Mouse (Mus musculus) erythroblast, embryonic 14.5 days (primary cell): ENCODE measurements around the gene Myom3. TPM values are rescaled to one million over a fixed set of nuclear protein-coding genes. Genes with fewer than 3 reads are reported as not detected.
"Not testable (repeated sequence)": the region's sequence is repeated elsewhere in the genome, so short reads cannot be mapped to it uniquely, and the experiment has no call there.

Experiments
- H3K27me3 ChIP-seq: 2 replicates; pipeline ENCODE4 v1.6.1; 2012; ENCODE audit warnings: inconsistent platforms; ENCODE audit not compliant: control insufficient read depth
- H3K36me3 ChIP-seq: 2 replicates; pipeline ENCODE4 v1.6.1; 2012; ENCODE audit warnings: mild to moderate bottlenecking, inconsistent platforms; ENCODE audit not compliant: control insufficient read depth
- H3K4me1 ChIP-seq: 2 replicates; pipeline ENCODE4 v1.6.1; 2012; ENCODE audit warnings: inconsistent platforms; ENCODE audit not compliant: control insufficient read depth
- H3K4me3 ChIP-seq: replicated peaks from 2 replicates; pipeline ENCODE3; 2012; ENCODE audit warnings: moderate library complexity, mild to moderate bottlenecking, inconsistent platforms
- H3K9me3 ChIP-seq: 2 replicates; pipeline ENCODE4 v1.6.1; 2012; ENCODE audit warnings: low read length, inconsistent platforms, mixed read lengths; ENCODE audit not compliant: control insufficient read depth
- GATA1 ChIP-seq: IDR thresholded peaks from 2 replicates; pipeline ENCODE4 v1.6.1; 2012; ENCODE audit warnings: low read length, inconsistent platforms, mixed read lengths
- TAL1 ChIP-seq: IDR thresholded peaks from 3 replicates; pipeline ENCODE4 v1.6.1; 2012; ENCODE audit warnings: low read length, inconsistent platforms, mixed read lengths
- polyA plus RNA-seq: library from polyadenylated mRNA; stranded (reverse); fragments of >175 nt; gene quantifications from 2 replicates; pipeline ENCODE4 v1.2.3, GENCODE M21; 2012

The Myom3 gene
- polyA plus RNA-seq: not detected in 2 replicates

DNA sequence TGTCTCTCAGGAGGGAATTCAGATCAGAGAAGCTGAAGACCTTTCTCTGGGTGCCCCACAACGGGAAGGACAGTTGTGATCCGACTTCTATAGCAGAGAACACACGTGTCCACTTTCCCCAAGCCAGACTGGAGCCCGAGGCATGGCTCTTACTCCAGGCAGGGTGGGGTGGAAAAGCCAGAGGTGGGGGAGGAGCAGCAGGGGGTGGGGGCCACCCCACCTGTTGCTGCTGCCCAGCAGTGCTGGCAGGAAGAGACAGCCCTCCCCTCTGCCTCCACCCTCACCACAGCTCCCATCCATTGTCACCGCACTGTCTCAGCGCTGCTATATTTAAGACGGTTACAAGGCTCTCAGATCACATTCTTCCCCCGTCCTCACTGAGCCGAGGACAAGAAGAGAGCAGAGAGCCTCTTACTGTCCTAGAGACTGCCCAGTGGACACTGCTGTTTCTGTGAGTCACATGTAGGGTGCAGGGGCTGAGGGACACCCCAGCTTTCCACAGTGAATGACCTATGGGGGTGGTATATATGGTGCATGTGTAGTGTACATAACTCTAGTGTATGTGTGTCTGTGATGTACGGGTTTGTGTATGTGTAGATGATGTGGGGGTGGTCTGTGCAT, at the start of gene Myom3:
Gene Myom3 (plus strand): TSS at position 360 of the 621 bp plus-strand sequence.
- H3K27me3 ChIP-seq: peaks cover 21% of the 10 kb centered on the region
- H3K36me3 ChIP-seq: no peaks in the 10 kb centered on the region
- peaks cover 8% of the 10 kb centered on the region for H3K4me1 ChIP-seq
- TF ChIP-seq GATA1 (no peak), TAL1 (no peak)
- no peak within 1 kb of the TSS for H3K4me3 ChIP-seq
- H3K9me3 ChIP-seq: peaks cover 3% of the 10 kb centered on the region; the same call in 1 of the 2 replicates

DNA sequence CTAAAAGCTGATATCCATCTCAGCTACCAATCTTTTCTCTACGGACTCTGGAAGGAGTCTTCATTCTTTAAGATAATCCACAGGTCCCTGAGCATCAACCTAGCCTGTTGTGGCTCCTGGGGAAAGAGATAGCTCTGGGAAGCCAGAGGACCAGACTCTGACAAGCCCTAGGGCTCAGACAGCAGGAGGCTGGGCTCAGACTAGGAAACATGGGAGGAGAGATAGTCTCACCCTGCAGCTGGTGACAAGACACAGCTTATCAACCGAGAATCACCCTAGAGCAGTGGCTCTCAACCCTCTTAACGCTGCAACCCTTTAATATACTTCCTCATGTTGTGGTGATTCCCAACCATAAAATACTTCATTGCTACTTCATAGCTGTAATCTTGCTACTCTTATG, 49.1 kb upstream of the Myom3 start:
- H3K9me3 ChIP-seq: no peaks in the 10 kb centered on the region
- no peaks in the 10 kb centered on the region for H3K36me3 ChIP-seq
- TF ChIP-seq TAL1 (no peak), GATA1 (no peak)
- H3K4me1 ChIP-seq: peaks cover 23% of the 10 kb centered on the region
- no peak overlapping the region for H3K4me3 ChIP-seq
- H3K27me3 ChIP-seq: no peaks in the 10 kb centered on the region; the same call in 1 of the 2 replicates

DNA sequence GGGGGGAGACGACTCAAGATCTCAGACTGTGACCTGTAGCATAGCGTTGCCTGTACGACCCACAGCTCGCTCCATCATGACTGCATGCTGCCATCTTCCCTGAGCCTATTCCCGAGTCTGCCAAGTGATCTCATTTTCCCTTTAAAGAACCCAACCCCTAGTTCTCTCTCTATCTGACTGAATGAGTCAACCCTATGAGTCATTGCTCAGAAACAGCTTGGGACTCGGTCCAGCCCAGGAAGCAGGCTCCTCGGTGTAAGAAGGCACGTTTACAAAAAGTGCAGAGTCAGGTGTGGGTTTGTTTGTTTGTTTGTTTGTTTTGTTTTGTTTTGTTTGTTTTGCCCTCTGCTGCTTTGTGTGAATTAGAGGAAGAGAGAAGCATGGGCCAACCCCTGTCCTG, 44.7 kb upstream of the Myom3 start:
- H3K4me1 ChIP-seq: peaks cover 10% of the 10 kb centered on the region
- no peak for TF ChIP-seq TAL1
- TF ChIP-seq GATA1: no peak
- H3K9me3 ChIP-seq: 0 out of 2 replicates have a peak, but pooled peaks cover 2% of the 10 kb centered on the region
- no peaks in the 10 kb centered on the region; the same call in 1 of the 2 replicates for H3K27me3 ChIP-seq
- no peaks in the 10 kb centered on the region for H3K36me3 ChIP-seq
- H3K4me3 ChIP-seq: no peak overlapping the region

DNA sequence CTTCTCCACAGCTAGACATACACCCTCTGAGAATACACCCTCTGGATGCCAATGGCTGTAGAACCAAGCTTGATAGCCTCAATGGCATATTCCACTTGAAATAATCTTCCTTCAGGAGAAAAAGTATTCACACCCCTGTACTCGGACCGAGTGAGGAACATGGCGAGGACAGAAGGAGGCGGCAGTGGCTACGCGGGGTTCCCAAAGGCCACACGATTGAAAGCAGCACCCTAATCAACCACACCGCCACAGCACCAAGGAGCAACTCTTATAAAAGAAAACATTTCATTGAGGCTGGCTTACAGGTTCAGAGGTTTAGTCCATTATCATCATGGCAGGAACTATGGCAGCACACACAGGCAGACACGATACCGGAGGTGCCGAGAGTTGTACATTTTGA, 43.1 kb upstream of the Myom3 start:
- not testable (repeated sequence) for H3K27me3 ChIP-seq, H3K36me3 ChIP-seq, H3K4me1 ChIP-seq, H3K4me3 ChIP-seq
- peaks cover 10% of the 10 kb centered on the region for H3K9me3 ChIP-seq

DNA sequence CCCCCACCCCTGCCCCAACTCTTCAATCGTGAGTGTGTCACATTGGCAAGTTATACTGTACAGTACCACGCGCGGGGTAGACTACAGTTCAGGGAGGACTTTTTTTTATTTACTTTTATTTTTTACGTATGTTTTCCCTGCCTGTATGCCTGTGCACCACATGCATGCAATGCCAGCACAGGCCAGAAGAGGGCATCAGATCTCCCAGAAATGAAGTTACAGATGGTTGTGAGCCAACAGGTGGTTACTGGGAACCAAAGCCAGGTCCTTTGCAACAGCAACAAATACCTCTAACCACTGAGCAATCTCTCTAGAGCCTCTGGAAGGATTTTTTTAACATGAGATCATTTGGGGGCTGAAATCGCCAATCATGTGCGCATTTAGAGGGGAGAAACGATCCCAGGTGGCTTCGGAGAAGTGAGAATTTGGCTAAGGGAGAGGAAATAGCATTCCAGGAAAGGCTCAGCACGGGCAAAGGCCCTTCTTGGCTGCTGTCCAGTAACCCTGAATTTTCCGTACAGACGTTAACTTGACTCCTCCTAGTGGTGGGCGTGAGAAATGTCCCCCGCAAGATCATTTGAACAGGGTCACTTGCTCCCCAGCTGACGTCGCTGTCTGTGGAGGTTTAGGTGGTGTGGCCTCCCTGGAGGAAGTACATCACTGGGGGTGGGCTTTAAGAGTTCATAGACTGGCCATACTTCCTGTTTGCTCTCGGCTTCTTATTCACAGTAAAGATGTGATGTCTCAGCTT, 36.8 kb upstream of the Myom3 start:
- Histone ChIP-seq H3K4me1 (peaks cover 7% of the 10 kb centered on the region), H3K4me3 (no peak overlapping the region), H3K36me3 (no peaks in the 10 kb centered on the region), H3K9me3 (peaks cover 17% of the 10 kb centered on the region), H3K27me3 (peaks cover 2% of the 10 kb centered on the region; the same call in 1 of the 2 replicates)
- no peak for TF ChIP-seq TAL1
- TF ChIP-seq GATA1: no peak

DNA sequence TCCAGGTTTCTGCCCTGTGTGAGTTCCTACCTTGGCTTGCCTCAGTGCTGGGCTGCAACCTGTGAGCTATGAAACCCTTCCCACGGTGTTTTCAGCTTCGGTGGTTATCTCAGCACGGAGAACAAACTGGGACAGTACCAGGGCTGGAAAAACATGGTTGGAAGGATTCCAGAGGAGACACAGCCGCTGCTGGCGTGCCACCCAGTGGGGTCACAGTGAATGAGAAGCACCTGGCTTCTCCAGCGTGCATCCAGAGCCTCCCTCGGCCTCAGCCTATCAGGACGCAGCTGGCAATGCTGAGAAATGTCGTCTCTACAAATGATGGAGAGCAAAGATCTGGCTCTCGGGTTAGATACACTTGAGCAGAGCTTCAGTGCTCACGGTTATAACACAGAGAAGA, 33.1 kb upstream of the Myom3 start:
- H3K9me3 ChIP-seq: peaks cover 6% of the 10 kb centered on the region

DNA sequence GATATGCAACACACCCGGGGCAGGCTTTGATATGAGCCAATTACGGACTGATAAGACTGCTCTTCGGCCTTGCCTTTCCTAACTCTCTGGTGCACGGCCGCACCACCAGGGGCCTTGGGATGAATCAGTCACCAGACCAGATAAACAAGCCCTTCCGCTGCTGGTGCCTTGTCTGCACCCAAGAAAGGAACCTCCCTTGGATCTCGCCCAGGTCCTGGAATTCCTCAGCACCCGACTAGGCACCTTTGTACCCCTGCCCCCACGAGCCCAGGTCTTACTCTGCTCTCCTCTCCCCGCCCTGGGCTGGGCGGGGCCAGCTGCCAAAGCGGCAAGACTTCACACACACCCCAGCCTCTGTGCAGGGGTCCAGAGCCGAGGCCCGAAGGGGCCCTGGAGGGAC, 31.7 kb upstream of the Myom3 start, which contains the start of gene Il22ra1:
Gene Il22ra1 (plus strand): TSS at position 356 of the 400 bp plus-strand sequence.
- Histone ChIP-seq H3K27me3 (peaks cover 26% of the 10 kb centered on the region), H3K4me1 (peaks cover 15% of the 10 kb centered on the region), H3K9me3 (peaks cover 3% of the 10 kb centered on the region), H3K4me3 (peak within 1 kb of the TSS; percentile 59), H3K36me3 (no peaks in the 10 kb centered on the region)
- TF ChIP-seq GATA1 (no peak), TAL1 (no peak)

More for the DNA sequence above, 33.1 kb upstream of the Myom3 start:
- TF ChIP-seq TAL1 (no peak), GATA1 (no peak)
- H3K36me3 ChIP-seq: no peaks in the 10 kb centered on the region
- H3K4me3 ChIP-seq: no peak overlapping the region
- H3K4me1 ChIP-seq: peaks cover 15% of the 10 kb centered on the region
- H3K27me3 ChIP-seq: peaks cover 23% of the 10 kb centered on the region

DNA sequence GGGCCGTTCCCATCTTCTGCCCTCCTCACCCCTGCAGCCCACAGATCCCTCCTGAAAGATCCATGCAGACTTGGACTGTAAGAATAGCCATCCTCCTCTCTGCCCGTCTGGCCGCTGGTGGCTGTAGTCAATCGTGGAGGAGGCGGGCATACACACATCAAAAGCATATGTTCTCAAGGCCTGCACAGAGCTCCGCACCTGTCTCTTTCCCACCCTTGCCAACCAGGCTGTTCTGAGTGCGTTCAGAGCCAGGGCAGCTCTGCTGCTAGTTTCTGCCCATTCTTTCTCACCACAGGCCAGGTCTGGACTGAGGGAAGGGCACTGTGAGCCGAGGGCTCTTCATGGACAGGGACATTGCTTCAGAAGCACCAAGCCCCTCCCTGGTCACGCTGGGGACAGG, 29.3 kb upstream of the Myom3 start:
- Histone ChIP-seq H3K4me3 (no peak overlapping the region), H3K27me3 (peaks cover 26% of the 10 kb centered on the region)

DNA sequence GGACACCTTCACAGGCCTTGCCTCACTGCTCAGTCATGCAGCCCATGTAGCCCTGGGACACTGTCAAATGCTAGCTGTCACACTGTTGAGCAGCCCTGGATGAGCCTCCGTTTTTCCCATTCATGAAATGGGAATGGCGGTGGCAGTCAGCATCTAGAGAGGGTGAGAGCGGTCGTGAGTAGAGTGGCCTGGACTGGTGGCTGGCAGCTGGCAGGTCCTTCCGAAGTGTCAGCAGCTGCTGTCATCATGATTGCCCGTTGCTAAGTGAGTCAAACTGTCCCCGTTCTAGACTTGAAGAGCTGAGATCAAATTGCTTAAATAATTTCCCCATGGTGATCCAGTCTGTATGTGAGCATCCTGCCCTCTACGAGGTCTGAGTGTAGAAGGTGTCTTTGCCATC, 28.6 kb upstream of the Myom3 start:
- no peak overlapping the region for H3K4me3 ChIP-seq
- H3K36me3 ChIP-seq: peaks cover 4% of the 10 kb centered on the region; the same call in 1 of the 2 replicates
- peaks cover 26% of the 10 kb centered on the region for H3K27me3 ChIP-seq
- H3K9me3 ChIP-seq: peaks cover 15% of the 10 kb centered on the region
- peaks cover 15% of the 10 kb centered on the region for H3K4me1 ChIP-seq
- TF ChIP-seq GATA1 (no peak), TAL1 (no peak)

More for the DNA sequence above, 29.3 kb upstream of the Myom3 start:
- Histone ChIP-seq H3K4me1 (peaks cover 15% of the 10 kb centered on the region), H3K9me3 (peaks cover 13% of the 10 kb centered on the region), H3K36me3 (peaks cover 4% of the 10 kb centered on the region; the same call in 1 of the 2 replicates)
- TF ChIP-seq TAL1 (no peak), GATA1 (no peak)
